10 mouse cellular contexts compared by ENCODE assay signal in the genomic region with DNA sequence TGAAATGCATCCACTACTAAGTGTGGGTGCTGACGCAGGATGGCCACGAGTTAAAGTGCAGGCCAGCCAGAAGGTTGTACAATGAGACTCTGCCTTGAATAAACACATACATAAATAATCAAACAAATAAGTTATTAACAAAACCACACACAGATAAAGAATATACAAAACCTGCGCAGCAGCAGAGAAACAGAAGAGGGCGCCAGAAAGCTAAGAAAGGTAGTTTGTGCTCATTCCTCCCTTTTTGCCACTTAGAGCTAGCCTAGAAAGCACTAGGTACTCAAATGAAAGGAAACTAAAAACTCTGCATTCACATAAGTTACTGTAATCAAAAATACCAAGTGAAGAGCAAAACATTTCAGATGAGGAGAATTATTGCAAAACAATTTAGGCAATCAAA. TPM values are rescaled to one million over a fixed set of nuclear protein-coding genes. Genes with fewer than 3 reads are reported as not detected.
DNase-seq lines count a peak whose midpoint lies in the region.
"Had no signal": no experiment of that assay in that cellular context is flagged by ENCODE, and none has a peak within 500 bp of the region (broad histone marks: within the 10 kb centered on the region; RNA-seq: fewer than 3 reads in every experiment).

No protein-coding gene starts in this region.

- DNase-seq in heart, adult 8-10 months (ENCODE audit: low spot score): peak; percentile 50
- no peak for DNase-seq in heart, postnatal 25 days (ENCODE audit: low spot score)
- peak; percentile 66 to 70 for DNase-seq in B cell, adult 2 months
- peak; percentile 45 for DNase-seq in ZHBTc4 (ENCODE audit: low read depth, low spot score)
- DNase-seq in embryo, embryonic 11 days: peak; percentile 68
- peak; percentile 60 for DNase-seq in kidney, postnatal 14 days
- DNase-seq in lung, postnatal 14 days: peak; percentile 70
- peak; percentile 80 for DNase-seq in splenic B cell, adult 2 months (ENCODE audit: low read depth, low spot score)

- no peaks in the 10 kb centered on the region for H3K27me3 ChIP-seq in splenic B cell, adult 2 months (ENCODE audit: control insufficient read depth, insufficient read depth, low read length, poor library complexity, severe bottlenecking)
- H3K27me3 ChIP-seq: limb, embryonic 13.5 days; stomach, embryonic 15.5 days had no signal

- H3K36me3 ChIP-seq in splenic B cell, adult 2 months (ENCODE audit: control insufficient read depth, insufficient read depth, low read length, poor library complexity, severe bottlenecking): no peaks in the 10 kb centered on the region
- H3K36me3 ChIP-seq: limb, embryonic 13.5 days; stomach, embryonic 15.5 days had no signal

- intact Hi-C loops in heart, postnatal 25 days (cut with DNase I): loop anchor here (1.0 kb wide), 1 partner anchor 85 kb away; no protein-coding TSS in a partner anchor

RNA-seq across cellular contexts. Expression of a gene that starts 21.4 kb away (rescaled TPM):
- total RNA-seq in heart, adult 8-10 months (2022): 1 to 10 TPM; 5.1 to 7.8 (median 7.1) TPM
- total RNA-seq in heart, postnatal 25 days (2021): 1 to 10 TPM; 6.5 to 8.6 TPM

RNA-seq across cellular contexts. Expression of a gene that starts 37.6 kb away (rescaled TPM):
- total RNA-seq in heart, adult 8-10 months (2022): 10 to 100 TPM; 15.3 to 25.6 (median 19.9) TPM
- 10 to 100 TPM; 22.9 to 25.3 TPM for total RNA-seq in heart, postnatal 25 days (2021)
